Mouse (Mus musculus): Measurements from ENCODE around the gene Pnpla1.

GRCm38 (mm10) chr17:28926866-28927635, 68.8 kb downstream of the Pnpla1 start:
- TF ChIP-seq CTCF (IDR thresholded peaks at IDR 0.05; ENCODE audit: low read depth) (peak; percentile 94), EP300 (IDR thresholded peaks at IDR 0.05; ENCODE audit: low read depth) (no peak)

All from liver, postnatal 0 days (tissue).